Mouse (Mus musculus): ENCODE results near the gene Cachd1. TPM values are rescaled to one million over a fixed set of nuclear protein-coding genes. Genes with fewer than 3 reads are reported as not detected.

Gene Cachd1
- total and polyA plus RNA-seq, 2 experiments from 2014 or later: 15.3 to 30.3 TPM

- TF ChIP-seq CTCF (IDR thresholded peaks at IDR 0.05; ENCODE audit: low read depth): no peak
- Histone ChIP-seq H3K36me3 (ENCODE audit: insufficient read depth, low read length) (0 out of 2 replicates have a peak, but pooled peaks cover 5% of the 10 kb centered on the region), H3K27me3 (ENCODE audit: insufficient read depth, low read length) (no peaks in the 10 kb centered on the region), H3K4me2 (ENCODE audit: low read depth, low read length) (no peak overlapping the region), H3K9ac (replicated peaks; ENCODE audit: low read length) (no peak overlapping the region), H3K27ac (no peak overlapping the region), H3K4me3 (ENCODE audit: low read length) (no peak overlapping the region), H3K9me3 (ENCODE audit: low read length) (no peaks in the 10 kb centered on the region), H3K4me1 (ENCODE audit: insufficient read depth, low read length) (peaks cover 13% of the 10 kb centered on the region)
- 29% methylated on average over 3 of the region's 3 CpGs for WGBS
- ATAC-seq (no peak), DNase-seq (ENCODE audit: low spot score) (no peak)
These were observed 138.1 kb downstream of the Cachd1 start for GRCm38 (mm10) chr4:100914532-100914931.

- Histone ChIP-seq H3K27ac (no peak overlapping the region), H3K4me3 (ENCODE audit: low read length) (no peak overlapping the region), H3K4me2 (ENCODE audit: low read depth, low read length) (no peak overlapping the region), H3K36me3 (ENCODE audit: insufficient read depth, low read length) (0 out of 2 replicates have a peak, but pooled peaks cover 5% of the 10 kb centered on the region), H3K27me3 (ENCODE audit: insufficient read depth, low read length) (no peaks in the 10 kb centered on the region), H3K4me1 (ENCODE audit: insufficient read depth, low read length) (peaks cover 7% of the 10 kb centered on the region), H3K9ac (replicated peaks; ENCODE audit: low read length) (no peak overlapping the region), H3K9me3 (ENCODE audit: low read length) (no peaks in the 10 kb centered on the region)
- ATAC-seq (no peak), DNase-seq (ENCODE audit: low spot score) (no peak)
- 64% methylated on average over 2 of the region's 2 CpGs for WGBS
- TF ChIP-seq CTCF (IDR thresholded peaks at IDR 0.05; ENCODE audit: low read depth): no peak
These were observed 138.6 kb downstream of the Cachd1 start for GRCm38 (mm10) chr4:100915093-100915492.

- Histone ChIP-seq H3K4me1 (ENCODE audit: insufficient read depth, low read length) (no peaks in the 10 kb centered on the region), H3K36me3 (ENCODE audit: insufficient read depth, low read length) (0 out of 2 replicates have a peak, but pooled peaks cover 5% of the 10 kb centered on the region), H3K9me3 (ENCODE audit: low read length) (no peaks in the 10 kb centered on the region), H3K9ac (replicated peaks; ENCODE audit: low read length) (no peak overlapping the region), H3K27me3 (ENCODE audit: insufficient read depth, low read length) (no peaks in the 10 kb centered on the region), H3K4me2 (ENCODE audit: low read depth, low read length) (no peak overlapping the region), H3K27ac (no peak overlapping the region), H3K4me3 (ENCODE audit: low read length) (no peak overlapping the region)
- no peak for TF ChIP-seq CTCF (IDR thresholded peaks at IDR 0.05; ENCODE audit: low read depth)
- WGBS: 85% methylated on average over 1 of the region's 1 CpGs
- DNase-seq (ENCODE audit: low spot score): no peak
- ATAC-seq: no peak
These were observed 141.0 kb downstream of the Cachd1 start for GRCm38 (mm10) chr4:100917511-100917910.

- Histone ChIP-seq H3K27ac (no peak overlapping the region), H3K27me3 (ENCODE audit: insufficient read depth, low read length) (no peaks in the 10 kb centered on the region), H3K4me1 (ENCODE audit: insufficient read depth, low read length) (no peaks in the 10 kb centered on the region), H3K9me3 (ENCODE audit: low read length) (no peaks in the 10 kb centered on the region), H3K36me3 (ENCODE audit: insufficient read depth, low read length) (0 out of 2 replicates have a peak, but pooled peaks cover 5% of the 10 kb centered on the region), H3K9ac (replicated peaks; ENCODE audit: low read length) (no peak overlapping the region), H3K4me3 (ENCODE audit: low read length) (no peak overlapping the region), H3K4me2 (ENCODE audit: low read depth, low read length) (no peak overlapping the region)
- no peak for TF ChIP-seq CTCF (IDR thresholded peaks at IDR 0.05; ENCODE audit: low read depth)
- DNase-seq (ENCODE audit: low spot score): no peak
- WGBS: 39% methylated on average over 1 of the region's 1 CpGs
- ATAC-seq: no peak
These were observed 143.9 kb downstream of the Cachd1 start for GRCm38 (mm10) chr4:100920413-100920812.

- WGBS: 75% methylated on average over 11 of the region's 11 CpGs
- H3K36me3 ChIP-seq (ENCODE audit: insufficient read depth, low read length): 0 out of 2 replicates have a peak, but pooled peaks cover 5% of the 10 kb centered on the region
These were observed 146.5 kb downstream of the Cachd1 start for GRCm38 (mm10) chr4:100922816-100923554.

GRCm38 (mm10) chr4:100923598-100923997, 147.1 kb downstream of the Cachd1 start:
- ATAC-seq (no peak), DNase-seq (ENCODE audit: low spot score) (no peak)
- no peak for TF ChIP-seq CTCF (IDR thresholded peaks at IDR 0.05; ENCODE audit: low read depth)
- no peak overlapping the region for H3K4me3 ChIP-seq (ENCODE audit: low read length)
- no peak overlapping the region for H3K4me2 ChIP-seq (ENCODE audit: low read depth, low read length)
- H3K27ac ChIP-seq: no peak overlapping the region
- no peaks in the 10 kb centered on the region for H3K9me3 ChIP-seq (ENCODE audit: low read length)
- 72% methylated on average over 6 of the region's 6 CpGs for WGBS
- no peaks in the 10 kb centered on the region for H3K4me1 ChIP-seq (ENCODE audit: insufficient read depth, low read length)
- H3K9ac ChIP-seq (replicated peaks; ENCODE audit: low read length): no peak overlapping the region
- 0 out of 2 replicates have a peak, but pooled peaks cover 5% of the 10 kb centered on the region for H3K36me3 ChIP-seq (ENCODE audit: insufficient read depth, low read length)
- H3K27me3 ChIP-seq (ENCODE audit: insufficient read depth, low read length): no peaks in the 10 kb centered on the region

More at GRCm38 (mm10) chr4:100922816-100923554, 146.5 kb downstream of the Cachd1 start:
- Histone ChIP-seq H3K4me2 (ENCODE audit: low read depth, low read length) (no peak overlapping the region), H3K27ac (no peak overlapping the region), H3K9me3 (ENCODE audit: low read length) (no peaks in the 10 kb centered on the region), H3K4me1 (ENCODE audit: insufficient read depth, low read length) (no peaks in the 10 kb centered on the region), H3K9ac (replicated peaks; ENCODE audit: low read length) (no peak overlapping the region), H3K27me3 (ENCODE audit: insufficient read depth, low read length) (no peaks in the 10 kb centered on the region), H3K4me3 (ENCODE audit: low read length) (no peak overlapping the region)
- no peak for TF ChIP-seq CTCF (IDR thresholded peaks at IDR 0.05; ENCODE audit: low read depth)
- ATAC-seq (no peak), DNase-seq (ENCODE audit: low spot score) (no peak)

- ATAC-seq (no peak), DNase-seq (ENCODE audit: low spot score) (no peak)
- no peaks in the 10 kb centered on the region for H3K36me3 ChIP-seq (ENCODE audit: insufficient read depth, low read length)
- no peaks in the 10 kb centered on the region for H3K9me3 ChIP-seq (ENCODE audit: low read length)
- WGBS: 88% methylated on average over 4 of the region's 4 CpGs
- no peak overlapping the region for H3K9ac ChIP-seq (replicated peaks; ENCODE audit: low read length)
- H3K27me3 ChIP-seq (ENCODE audit: insufficient read depth, low read length): no peaks in the 10 kb centered on the region
- H3K27ac ChIP-seq: no peak overlapping the region
- no peak overlapping the region for H3K4me3 ChIP-seq (ENCODE audit: low read length)
- TF ChIP-seq CTCF (IDR thresholded peaks at IDR 0.05; ENCODE audit: low read depth): no peak
- H3K4me1 ChIP-seq (ENCODE audit: insufficient read depth, low read length): no peaks in the 10 kb centered on the region
- H3K4me2 ChIP-seq (ENCODE audit: low read depth, low read length): no peak overlapping the region
These were observed 147.8 kb downstream of the Cachd1 start for GRCm38 (mm10) chr4:100924276-100924675.

All from hindbrain, postnatal 0 days (tissue).